Mouse (Mus musculus) CH12.LX (cell line): Measurements from ENCODE around the gene Anks1b. TPM values are rescaled to one million over a fixed set of nuclear protein-coding genes. Genes with fewer than 3 reads are reported as not detected.

Experiments
- DNase-seq: peaks from one replicate; pipeline ENCODE4 v3.0.0-alpha.2; 2013; ENCODE audit errors: extremely low read depth
- H3K27ac ChIP-seq: 2 replicates; pipeline ENCODE4 v1.5.1; 2012; ENCODE audit warnings: low read depth, mild to moderate bottlenecking, control low read depth, moderate library complexity; ENCODE audit not compliant: insufficient read depth
- H3K27me3 ChIP-seq: replicated peaks from 2 replicates; pipeline ENCODE3; 2012; ENCODE audit warnings: inconsistent platforms
- H3K36me3 ChIP-seq, 2 experiments: replicated peaks in 1 of 2; 2 replicates each; pipeline versions ENCODE3 to v1.6.1; 2012; ENCODE audit warnings: inconsistent platforms in 1 of 2, low read length in 1 of 2, mild to moderate bottlenecking in 1 of 2, mixed read lengths in 1 of 2, moderate library complexity in 1 of 2; ENCODE audit not compliant: control insufficient read depth in 1 of 2, insufficient read depth in 1 of 2
- H3K4me1 ChIP-seq, 2 experiments: 2 replicates each; pipeline ENCODE4 v1.6.1; 2012; ENCODE audit warnings: inconsistent platforms in 1 of 2, moderate library complexity in 1 of 2; ENCODE audit not compliant: insufficient read depth in 2 of 2, control insufficient read depth in 1 of 2
- H3K4me2 ChIP-seq: 2 replicates; pipeline ENCODE4 v1.6.1; 2012; ENCODE audit warnings: low read depth, mild to moderate bottlenecking, control low read depth; ENCODE audit not compliant: poor library complexity, insufficient read depth, severe bottlenecking
- H3K4me3 ChIP-seq, 3 experiments: fragments of 150-350 bp in 1 of 3; sonication (generic) in 1 of 3; replicated peaks in 1 of 3; 2 replicates each; pipeline versions ENCODE3 to v1.5.1; 2011 to 2012; ENCODE audit warnings: low read depth in 2 of 3, low read length in 2 of 3, mild to moderate bottlenecking in 2 of 3, moderate library complexity in 2 of 3, control low read depth in 1 of 3, improper control_type of control experiment in 1 of 3, inconsistent platforms in 1 of 3, mixed read lengths in 1 of 3; ENCODE audit not compliant: poor library complexity in 1 of 3
- H3K79me2 ChIP-seq: replicated peaks from 2 replicates; pipeline ENCODE4 v1.6.1; 2012; ENCODE audit warnings: mild to moderate bottlenecking, moderate library complexity; ENCODE audit not compliant: control insufficient read depth, poor library complexity, insufficient read depth, severe bottlenecking; ENCODE audit errors: extremely low read depth
- H3K9ac ChIP-seq: 2 replicates; pipeline ENCODE4 v1.6.1; 2012; ENCODE audit warnings: low read depth, mild to moderate bottlenecking, control low read depth, moderate library complexity; ENCODE audit not compliant: insufficient read depth
- H3K9me3 ChIP-seq: replicated peaks from 2 replicates; pipeline ENCODE3; 2012; ENCODE audit warnings: low read length, inconsistent platforms, mixed read lengths
- BHLHE40 ChIP-seq: IDR thresholded peaks from 2 replicates; pipeline ENCODE4 v1.6.1; 2011; ENCODE audit warnings: mild to moderate bottlenecking, low read depth, low read length, improper control_type of control experiment
- CHD2 ChIP-seq: IDR thresholded peaks from 2 replicates; pipeline ENCODE4 v1.6.1; 2011; ENCODE audit warnings: low read length, improper control_type of control experiment
- CTCF ChIP-seq, 2 experiments: IDR thresholded peaks in 1 of 2; conservative IDR thresholded peaks in 1 of 2; 2 replicates each; pipeline ENCODE4 v1.5.1; 2011 to 2012; ENCODE audit warnings: low read depth in 2 of 2, low read length in 2 of 2, improper control_type of control experiment in 1 of 2, inconsistent platforms in 1 of 2, mild to moderate bottlenecking in 1 of 2, moderate library complexity in 1 of 2
- ELF1 ChIP-seq: IDR thresholded peaks from 2 replicates; pipeline ENCODE4 v1.6.1; 2014; ENCODE audit warnings: low read depth, mild to moderate bottlenecking, inconsistent platforms, low read length, improper control_type of control experiment
- ETS1 ChIP-seq: conservative IDR thresholded peaks from 2 replicates; pipeline ENCODE4 v1.6.1; 2012; ENCODE audit warnings: low read depth, mild to moderate bottlenecking, inconsistent platforms, low read length, improper control_type of control experiment, moderate library complexity
- GABPA ChIP-seq: IDR thresholded peaks from 2 replicates; pipeline ENCODE4 v1.6.1; 2012; ENCODE audit warnings: low read depth, low read length, improper control_type of control experiment, inconsistent platforms; ENCODE audit not compliant: insufficient replicate concordance
- JUN ChIP-seq: IDR thresholded peaks from 2 replicates; pipeline ENCODE4 v1.6.1; 2011; ENCODE audit warnings: low read depth, mild to moderate bottlenecking, low read length, improper control_type of control experiment, moderate library complexity; ENCODE audit not compliant: insufficient read depth
- JUND ChIP-seq: conservative IDR thresholded peaks from 2 replicates; pipeline ENCODE4 v1.6.1; 2011; ENCODE audit warnings: low read depth, low read length, improper control_type of control experiment
- KAT2A ChIP-seq: IDR thresholded peaks from 2 replicates; pipeline ENCODE4 v1.6.1; 2012; ENCODE audit warnings: low read length, improper control_type of control experiment, inconsistent platforms; ENCODE audit not compliant: insufficient replicate concordance
- MAX ChIP-seq: IDR thresholded peaks from 2 replicates; pipeline ENCODE4 v1.6.1; 2011; ENCODE audit warnings: low read length, improper control_type of control experiment
- MEF2A ChIP-seq: IDR thresholded peaks from 2 replicates; pipeline ENCODE4 v1.6.1; 2014; ENCODE audit warnings: low read depth, mild to moderate bottlenecking, inconsistent platforms, low read length, improper control_type of control experiment, borderline replicate concordance
- MXI1 ChIP-seq: IDR thresholded peaks from 2 replicates; pipeline ENCODE4 v1.6.1; 2011; ENCODE audit warnings: mild to moderate bottlenecking, low read depth, low read length, improper control_type of control experiment
- MYC ChIP-seq: IDR thresholded peaks from 2 replicates; pipeline ENCODE4 v1.6.1; 2011; ENCODE audit warnings: low read depth, mild to moderate bottlenecking, improper control_type of control experiment, low read length
- NELFE ChIP-seq: IDR thresholded peaks from 2 replicates; pipeline ENCODE4 v1.6.1; 2011; ENCODE audit warnings: low read depth, low read length, improper control_type of control experiment
- PAX5 ChIP-seq: IDR thresholded peaks from 2 replicates; pipeline ENCODE4 v1.6.1; 2012; ENCODE audit warnings: low read length, inconsistent platforms, mixed read lengths
- POLR2A ChIP-seq: IDR thresholded peaks from 2 replicates; pipeline ENCODE4 v1.6.1; 2011; ENCODE audit warnings: low read depth, mild to moderate bottlenecking, improper control_type of control experiment, low read length
- RCOR1 ChIP-seq: conservative IDR thresholded peaks from 2 replicates; pipeline ENCODE4 v1.6.1; 2012; ENCODE audit warnings: low read depth, mild to moderate bottlenecking, inconsistent platforms, low read length, improper control_type of control experiment
- SIN3A ChIP-seq: IDR thresholded peaks from 2 replicates; pipeline ENCODE4 v1.6.1; 2012; ENCODE audit warnings: low read length, improper control_type of control experiment, inconsistent platforms
- SMC3 ChIP-seq: IDR thresholded peaks from 2 replicates; pipeline ENCODE4 v1.6.1; 2011; ENCODE audit warnings: low read depth, low read length, improper control_type of control experiment
- TBP ChIP-seq: conservative IDR thresholded peaks from 2 replicates; pipeline ENCODE4 v1.6.1; 2011; ENCODE audit warnings: low read depth, low read length, improper control_type of control experiment
- TCF12 ChIP-seq: IDR thresholded peaks from 2 replicates; pipeline ENCODE4 v1.6.1; 2014; ENCODE audit warnings: low read depth, mild to moderate bottlenecking, inconsistent platforms, low read length, improper control_type of control experiment
- USF1 ChIP-seq: IDR thresholded peaks from 2 replicates; pipeline ENCODE4 v1.6.1; 2014; ENCODE audit warnings: low read depth, mild to moderate bottlenecking, inconsistent platforms, low read length, improper control_type of control experiment
- ZC3H11A ChIP-seq: IDR thresholded peaks from 2 replicates; pipeline ENCODE4 v1.6.1; 2012; ENCODE audit warnings: low read depth, mild to moderate bottlenecking, inconsistent platforms, low read length, improper control_type of control experiment
- ZNF384 ChIP-seq: IDR thresholded peaks from 2 replicates; pipeline ENCODE4 v1.6.1; 2012; ENCODE audit warnings: low read depth, low read length, improper control_type of control experiment, inconsistent platforms
- dilution Hi-C: fragments of 300-500 bp; cut with MboI; formaldehyde crosslinking; loops from 2 replicates; pipeline ENCODE4 v1.14.3; 2020; ENCODE audit warnings: low sequenced_read_pairs; ENCODE audit not compliant: extremely low pct_unique_long_range_greater_than_20kb, extremely low pct_ligation_motif_present
- in situ Hi-C: fragments of 300-500 bp; cut with MboI; formaldehyde crosslinking; loops from 3 replicates; pipeline ENCODE4 v1.14.3; 2019; ENCODE audit warnings: low sequenced_read_pairs, low pct_ligation_motif_present, low pct_unique_long_range_greater_than_20kb, mixed read lengths
- polyA plus RNA-seq: library from polyadenylated mRNA; unstranded; fragments of >175 nt; gene quantifications from 2 replicates; pipeline ENCODE4 v1.2.1, GENCODE M21; 2012; ENCODE audit warnings: low read depth; ENCODE audit not compliant: insufficient read length
- total RNA-seq, 2 experiments: library from RNA; depleted of rRNA; stranded (reverse); fragments of 300-350 nt in 1 of 2; fragments of >200 nt in 1 of 2; gene quantifications; 2 replicates each; pipeline ENCODE4 v1.2.3; 2012 to 2014

Gene Anks1b
- total and polyA plus RNA-seq, 3 experiments: 0.17 TPM; not detected in 2

DNA sequence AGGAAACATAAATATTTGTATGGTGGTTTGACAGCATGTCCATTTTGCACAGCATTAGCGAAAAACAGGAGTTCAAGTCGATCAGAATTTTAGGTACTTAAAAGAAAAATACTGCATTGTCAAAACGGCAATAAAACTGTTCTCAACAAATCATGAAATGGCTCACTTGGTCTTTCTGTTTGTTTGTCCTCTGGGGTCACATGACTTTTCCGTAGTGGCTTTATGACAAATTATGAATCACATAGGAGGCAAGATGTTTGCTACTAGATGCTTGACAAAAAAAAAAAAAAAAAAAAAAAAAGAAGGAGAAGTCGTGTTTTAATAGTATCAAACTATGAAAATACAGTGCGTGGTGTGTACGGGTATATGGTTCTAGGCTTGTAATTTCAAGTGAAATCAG is 495.7 kb downstream of the Anks1b start:
- no peaks in the 10 kb centered on the region for H3K27me3 ChIP-seq
- H3K27ac ChIP-seq: no peak overlapping the region
- no peaks in the 10 kb centered on the region for H3K36me3 ChIP-seq
- no peak overlapping the region for H3K4me2 ChIP-seq
- H3K4me1 ChIP-seq: peaks cover 0 to 9% of the 10 kb centered on the region in 2 experiments; a peak in 2 of 4 replicates
- no peaks in the 10 kb centered on the region for H3K79me2 ChIP-seq
- no peak for TF ChIP-seq SIN3A
- TF ChIP-seq TCF12: no peak
- TF ChIP-seq ETS1: no peak
- TF ChIP-seq JUND: no peak
- no peak for TF ChIP-seq POLR2A
- TF ChIP-seq RCOR1: no peak
- no peak for TF ChIP-seq ZC3H11A
- no peak for TF ChIP-seq ZNF384
- TF ChIP-seq TBP: no peak
- no peak for TF ChIP-seq GABPA
- TF ChIP-seq MAX: no peak
- no peak for TF ChIP-seq USF1
- TF ChIP-seq JUN: no peak
- no peak for TF ChIP-seq MEF2A
- TF ChIP-seq SMC3: no peak
- no peak for TF ChIP-seq CTCF (conservative IDR thresholded peaks at IDR 0.05 in 1 of 2, IDR thresholded peaks at IDR 0.05 in 1 of 2; ENCODE audit: low read depth in 2 of 2, low read length in 2 of 2)
- no peak for TF ChIP-seq CHD2
- TF ChIP-seq ELF1: no peak
- in situ Hi-C loops: no loop called here
- H3K4me3 ChIP-seq: no peak overlapping the region
- DNase-seq: no peak
- H3K9ac ChIP-seq: no peak overlapping the region
- H3K9me3 ChIP-seq: no peaks in the 10 kb centered on the region
- dilution Hi-C loops: no loop called here

DNA sequence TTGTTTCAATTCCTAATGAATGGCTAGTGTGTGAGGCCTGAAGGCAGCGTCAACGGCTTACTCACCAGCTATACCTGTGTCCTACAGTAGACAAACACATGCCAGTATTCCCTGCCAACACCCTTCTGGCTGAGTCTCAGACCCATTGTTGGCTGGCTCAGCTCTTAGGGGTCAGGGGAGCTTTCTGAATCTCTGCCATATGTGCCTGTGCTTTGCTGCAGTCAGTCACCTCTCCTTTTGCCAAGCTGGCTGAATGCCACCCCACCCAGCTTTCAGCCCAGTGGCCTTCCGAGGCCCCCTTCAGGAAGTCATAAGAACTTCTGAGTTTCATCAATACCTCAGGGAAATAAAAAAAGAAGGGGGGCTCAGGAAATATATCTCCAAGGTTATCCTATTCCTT is 497.4 kb downstream of the Anks1b start:
- H3K4me3 ChIP-seq: no peak overlapping the region
- H3K27me3 ChIP-seq: no peaks in the 10 kb centered on the region
- peaks cover 0 to 9% of the 10 kb centered on the region in 2 experiments; a peak in 2 of 4 replicates for H3K4me1 ChIP-seq
- no peak for TF ChIP-seq BHLHE40
- no peak for TF ChIP-seq MAX
- TF ChIP-seq POLR2A: no peak
- TF ChIP-seq ZNF384: no peak
- TF ChIP-seq MXI1: no peak
- no peak for TF ChIP-seq JUND
- TF ChIP-seq RCOR1: no peak
- no peak for TF ChIP-seq ELF1
- TF ChIP-seq GABPA: no peak
- TF ChIP-seq PAX5: no peak
- TF ChIP-seq SMC3: no peak
- no peak for TF ChIP-seq ZC3H11A
- no peak for TF ChIP-seq MYC
- TF ChIP-seq NELFE: no peak
- no peak for TF ChIP-seq MEF2A
- TF ChIP-seq KAT2A: no peak
- TF ChIP-seq JUN: no peak
- H3K9me3 ChIP-seq: no peaks in the 10 kb centered on the region
- in situ Hi-C loops: no loop called here
- H3K27ac ChIP-seq: no peak overlapping the region
- dilution Hi-C loops: no loop called here
- DNase-seq: no peak
- H3K4me2 ChIP-seq: no peak overlapping the region
- H3K36me3 ChIP-seq: no peaks in the 10 kb centered on the region
- no peaks in the 10 kb centered on the region for H3K79me2 ChIP-seq
- H3K9ac ChIP-seq: no peak overlapping the region
